Mouse (Mus musculus) neural tube, embryonic 13.5 days (tissue): ENCODE measurements around the gene Arhgef3. TPM values are rescaled to one million over a fixed set of nuclear protein-coding genes. Genes with fewer than 3 reads are reported as not detected.

Experiments
- ATAC-seq: fragments of 200-750 bp; cut with Nextera tagmentation; 2 replicates; pipeline ENCODE4 v1.8.0; 2017; ENCODE audit warnings: low read depth, mild to moderate bottlenecking, moderate TSS enrichment, moderate library complexity
- H3K27ac ChIP-seq: fragments of 300-500 bp; sonication (generic); replicated peaks from 2 replicates; pipeline ENCODE4 v1.5.1; 2015; ENCODE audit warnings: moderate library complexity, mild to moderate bottlenecking, inconsistent platforms
- H3K27me3 ChIP-seq: fragments of 300-500 bp; sonication (generic); 2 replicates; pipeline ENCODE4 v1.6.1; 2015; ENCODE audit warnings: mild to moderate bottlenecking, inconsistent platforms
- H3K36me3 ChIP-seq: fragments of 300-500 bp; sonication (generic); 2 replicates; pipeline ENCODE4 v1.6.1; 2015; ENCODE audit warnings: mild to moderate bottlenecking, inconsistent platforms
- H3K4me1 ChIP-seq: fragments of 300-500 bp; sonication (generic); replicated peaks from 2 replicates; pipeline ENCODE4 v1.6.1; 2015; ENCODE audit warnings: inconsistent platforms
- H3K4me2 ChIP-seq: fragments of 300-500 bp; sonication (generic); 2 replicates; pipeline ENCODE4 v1.6.1; 2015; ENCODE audit warnings: inconsistent platforms, mild to moderate bottlenecking, moderate library complexity
- H3K4me3 ChIP-seq: fragments of 300-500 bp; sonication (generic); 2 replicates; pipeline ENCODE4 v1.5.1; 2015; ENCODE audit warnings: mild to moderate bottlenecking, inconsistent platforms
- H3K9ac ChIP-seq: fragments of 300-500 bp; sonication (generic); 2 replicates; pipeline ENCODE4 v1.6.1; 2015; ENCODE audit warnings: moderate library complexity, mild to moderate bottlenecking, inconsistent platforms
- H3K9me3 ChIP-seq: fragments of 300-500 bp; sonication (generic); 2 replicates; pipeline ENCODE4 v1.6.1; 2016; ENCODE audit warnings: inconsistent platforms
- WGBS: fragments of 180-500 bp; shearing (Covaris S2); methylation state at CpG from one replicate; pipeline ENCODE4 v1.1.7; 2015; 5-methylcytosine and 5-hydroxymethylcytosine counted together
- polyA plus RNA-seq: library from polyadenylated mRNA; unstranded; fragments of >200 nt; fragmentation: Nextera tagmentation; extraction: Ambion mirVana; gene quantifications from 2 replicates; pipeline ENCODE4 v1.2.1, GENCODE M21; 2015

The Arhgef3 gene
- polyA plus RNA-seq, 1 experiment from 2014 or later: 3.3 TPM

DNA sequence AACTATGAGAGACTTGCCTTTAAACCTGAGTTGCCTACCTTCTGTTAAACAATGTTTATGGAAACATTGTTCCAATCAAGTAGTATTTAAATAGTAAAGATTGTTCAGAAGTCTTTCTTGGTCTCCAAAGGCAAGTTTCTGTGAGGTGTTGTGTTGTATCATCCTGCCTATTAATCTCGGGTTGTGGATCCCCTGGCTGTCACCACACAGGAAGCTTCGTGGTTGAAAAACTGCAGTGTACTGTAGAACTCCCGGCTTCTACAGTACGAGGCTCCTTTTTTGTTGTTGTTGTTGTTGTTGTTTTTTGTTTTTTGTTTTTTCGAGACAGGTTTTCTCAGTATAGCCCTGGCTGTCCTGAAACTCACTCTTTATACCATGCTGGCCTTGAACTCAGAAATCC is 29.2 kb upstream of the Arhgef3 start:
- H3K9ac ChIP-seq: no peak overlapping the region
- H3K4me1 ChIP-seq: no peaks in the 10 kb centered on the region
- H3K4me3 ChIP-seq: no peak overlapping the region
- H3K27me3 ChIP-seq: no peaks in the 10 kb centered on the region
- H3K4me2 ChIP-seq: no peak overlapping the region
- no peak overlapping the region for H3K27ac ChIP-seq
- peaks cover 11% of the 10 kb centered on the region; the same call in 1 of the 2 replicates for H3K36me3 ChIP-seq
- ATAC-seq: no peak
- 87% methylated on average over 5 of the region's 5 CpGs for WGBS
- no peaks in the 10 kb centered on the region for H3K9me3 ChIP-seq

DNA sequence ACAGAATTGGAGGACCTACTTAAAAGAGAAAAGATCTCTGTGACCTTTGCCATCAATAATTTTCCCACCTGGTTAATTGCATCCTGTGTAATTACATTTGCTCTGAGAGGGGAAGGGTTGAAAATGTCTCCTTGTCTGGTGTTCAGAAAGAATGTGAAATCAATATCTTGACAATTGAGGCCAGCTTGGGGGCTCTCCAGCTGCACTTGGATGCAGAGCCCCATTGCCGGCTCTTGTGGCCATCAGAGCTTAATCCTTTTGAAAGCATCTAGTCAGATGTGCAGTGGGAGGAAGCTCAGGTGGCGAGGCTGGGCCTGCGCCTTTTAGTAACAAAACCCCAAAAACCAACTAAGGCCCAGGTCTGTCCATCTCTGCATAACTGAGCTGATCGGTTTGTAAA is 28.7 kb upstream of the Arhgef3 start:
- H3K36me3 ChIP-seq: peaks cover 11% of the 10 kb centered on the region; the same call in 1 of the 2 replicates
- WGBS: 76% methylated on average over 4 of the region's 4 CpGs
- H3K27ac ChIP-seq: no peak overlapping the region
- H3K4me3 ChIP-seq: no peak overlapping the region
- no peaks in the 10 kb centered on the region for H3K9me3 ChIP-seq
- no peak overlapping the region for H3K4me2 ChIP-seq
- no peak for ATAC-seq
- no peaks in the 10 kb centered on the region for H3K4me1 ChIP-seq
- H3K9ac ChIP-seq: no peak overlapping the region
- no peaks in the 10 kb centered on the region for H3K27me3 ChIP-seq

DNA sequence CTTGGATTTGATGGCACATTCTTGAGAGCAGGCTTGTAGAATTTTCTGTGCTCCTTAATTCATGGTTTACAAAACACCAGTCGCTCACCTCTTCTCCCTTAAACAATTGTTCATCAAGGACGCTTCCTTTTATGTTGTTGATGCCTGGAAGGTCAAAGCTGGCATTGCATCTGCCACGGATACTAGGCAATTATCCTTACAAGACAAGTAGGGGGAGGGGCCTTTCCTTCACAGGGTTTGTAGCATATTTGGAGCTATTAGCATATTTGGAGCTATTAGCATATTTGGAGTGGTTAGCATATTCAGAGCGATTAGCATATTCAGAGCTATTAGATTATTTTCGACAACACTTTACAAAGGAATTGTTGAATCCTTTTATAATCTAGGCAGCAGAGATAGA is 20.5 kb upstream of the Arhgef3 start:
- Histone ChIP-seq H3K9me3 (no peaks in the 10 kb centered on the region), H3K4me3 (no peak overlapping the region), H3K36me3 (no peaks in the 10 kb centered on the region; the same call in 1 of the 2 replicates), H3K27me3 (no peaks in the 10 kb centered on the region), H3K27ac (no peak overlapping the region), H3K4me2 (no peak overlapping the region), H3K4me1 (0 out of 2 replicates have a peak, but pooled peaks cover 7% of the 10 kb centered on the region), H3K9ac (no peak overlapping the region)
- 62% methylated on average over 5 of the region's 5 CpGs for WGBS
- no peak for ATAC-seq

DNA sequence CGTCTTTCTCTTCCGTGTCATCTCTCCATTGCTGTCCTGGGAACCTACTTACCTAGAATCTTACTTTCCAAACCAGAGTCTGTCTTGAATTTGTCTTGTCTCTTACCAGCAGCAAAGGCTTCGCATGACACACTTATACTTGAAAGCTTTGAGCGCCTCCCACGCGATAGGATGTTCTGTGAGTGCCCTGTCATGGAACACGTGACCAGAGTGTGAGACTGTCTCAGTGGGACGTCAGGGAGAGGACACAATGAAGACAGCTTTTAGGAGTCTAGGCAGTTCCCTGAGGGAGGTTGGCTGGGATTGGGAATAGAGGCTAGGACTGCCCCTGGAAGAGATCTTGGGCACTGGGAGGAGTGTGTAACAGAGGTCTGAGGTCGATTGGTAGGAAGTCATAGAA is 18.6 kb upstream of the Arhgef3 start:
- no peak overlapping the region for H3K27ac ChIP-seq
- no peaks in the 10 kb centered on the region for H3K9me3 ChIP-seq
- H3K36me3 ChIP-seq: no peaks in the 10 kb centered on the region; the same call in 1 of the 2 replicates
- H3K9ac ChIP-seq: 0 out of 2 replicates have a peak overlapping the region, but pooled peaks have one; percentile 12
- 60% methylated on average over 9 of the region's 9 CpGs for WGBS
- H3K4me1 ChIP-seq: 0 out of 2 replicates have a peak, but pooled peaks cover 7% of the 10 kb centered on the region
- no peak overlapping the region for H3K4me2 ChIP-seq
- no peaks in the 10 kb centered on the region for H3K27me3 ChIP-seq
- H3K4me3 ChIP-seq: no peak overlapping the region
- ATAC-seq: no peak

DNA sequence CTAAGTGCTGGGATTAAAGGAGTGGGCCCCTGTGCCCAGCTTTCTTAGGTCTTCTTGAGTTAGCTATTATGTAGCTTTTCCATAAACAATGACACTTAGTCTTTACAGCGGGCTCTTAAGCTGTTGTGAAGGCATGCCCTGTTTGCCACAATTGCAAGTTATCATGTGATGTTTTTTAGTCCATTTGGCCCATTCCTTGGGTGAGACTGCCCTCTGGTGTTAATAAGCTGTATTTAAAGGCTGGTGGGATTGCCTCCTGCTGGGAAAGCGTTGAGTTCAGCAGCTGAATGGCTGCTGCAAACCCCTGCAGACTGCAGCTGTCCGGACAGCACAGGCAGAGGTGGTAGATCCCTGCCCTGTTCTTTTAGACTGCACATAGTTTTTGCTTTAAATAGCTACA is 17.9 kb upstream of the Arhgef3 start:
- Histone ChIP-seq H3K9ac (0 out of 2 replicates have a peak overlapping the region, but pooled peaks have one; percentile 12), H3K4me2 (no peak overlapping the region), H3K4me1 (peaks cover 10% of the 10 kb centered on the region), H3K36me3 (no peaks in the 10 kb centered on the region; the same call in 1 of the 2 replicates), H3K27me3 (no peaks in the 10 kb centered on the region), H3K9me3 (no peaks in the 10 kb centered on the region), H3K4me3 (no peak overlapping the region), H3K27ac (no peak overlapping the region)
- no peak for ATAC-seq
- WGBS: 13% methylated on average over 3 of the region's 3 CpGs

DNA sequence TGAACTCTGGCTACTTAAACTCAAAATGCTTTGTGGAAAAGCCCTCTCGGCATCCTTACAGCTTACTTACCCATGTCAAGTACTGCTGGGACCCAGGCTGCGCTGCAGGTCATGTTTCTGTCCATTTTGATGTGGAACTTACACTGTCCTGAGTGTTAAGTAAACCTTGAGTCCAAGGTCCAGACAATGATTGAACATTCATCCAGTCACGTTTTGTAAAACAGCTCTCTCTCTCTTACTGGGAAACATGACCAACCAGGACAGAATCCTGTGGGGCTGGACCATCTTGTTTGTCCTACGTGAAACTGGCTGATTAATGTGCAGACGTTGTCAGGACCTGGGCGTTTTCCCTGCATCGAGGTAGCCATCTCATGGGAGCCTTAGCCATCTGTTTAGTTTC is 13.0 kb upstream of the Arhgef3 start:
- no peak overlapping the region for H3K27ac ChIP-seq
- no peak overlapping the region for H3K4me2 ChIP-seq
- H3K4me3 ChIP-seq: no peak overlapping the region
- no peaks in the 10 kb centered on the region for H3K27me3 ChIP-seq
- H3K9me3 ChIP-seq: no peaks in the 10 kb centered on the region
- no peak overlapping the region for H3K9ac ChIP-seq
- H3K4me1 ChIP-seq: peaks cover 23% of the 10 kb centered on the region
- 55% methylated on average over 7 of the region's 7 CpGs for WGBS
- no peak for ATAC-seq
- no peaks in the 10 kb centered on the region; the same call in 1 of the 2 replicates for H3K36me3 ChIP-seq

DNA sequence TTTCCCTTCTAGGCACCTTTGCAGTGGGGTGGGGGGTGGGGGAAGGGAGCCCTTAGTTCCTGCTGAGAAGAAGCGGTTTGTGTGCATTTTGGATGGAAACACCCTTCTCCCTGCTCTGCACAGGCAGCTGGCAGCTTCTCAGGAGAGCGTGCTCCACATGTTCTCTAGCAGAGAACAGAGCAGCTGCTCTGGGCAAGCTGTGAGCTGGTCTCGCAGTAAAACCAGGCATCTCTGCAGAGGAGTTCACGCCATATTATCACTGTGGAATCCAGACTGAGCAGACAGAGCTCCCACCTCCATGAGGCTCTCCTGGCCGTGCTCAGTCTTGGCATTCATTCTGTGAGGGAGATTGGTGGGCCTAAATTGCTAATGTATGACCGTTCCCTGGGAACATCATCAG is 12.0 kb upstream of the Arhgef3 start:
- Histone ChIP-seq H3K27ac (peak overlapping the region; percentile 46), H3K4me2 (no peak overlapping the region), H3K4me1 (peaks cover 23% of the 10 kb centered on the region), H3K4me3 (no peak overlapping the region), H3K9ac (no peak overlapping the region), H3K36me3 (no peaks in the 10 kb centered on the region; the same call in 1 of the 2 replicates), H3K27me3 (no peaks in the 10 kb centered on the region), H3K9me3 (no peaks in the 10 kb centered on the region)
- ATAC-seq: no peak
- WGBS: 45% methylated on average over 6 of the region's 6 CpGs

DNA sequence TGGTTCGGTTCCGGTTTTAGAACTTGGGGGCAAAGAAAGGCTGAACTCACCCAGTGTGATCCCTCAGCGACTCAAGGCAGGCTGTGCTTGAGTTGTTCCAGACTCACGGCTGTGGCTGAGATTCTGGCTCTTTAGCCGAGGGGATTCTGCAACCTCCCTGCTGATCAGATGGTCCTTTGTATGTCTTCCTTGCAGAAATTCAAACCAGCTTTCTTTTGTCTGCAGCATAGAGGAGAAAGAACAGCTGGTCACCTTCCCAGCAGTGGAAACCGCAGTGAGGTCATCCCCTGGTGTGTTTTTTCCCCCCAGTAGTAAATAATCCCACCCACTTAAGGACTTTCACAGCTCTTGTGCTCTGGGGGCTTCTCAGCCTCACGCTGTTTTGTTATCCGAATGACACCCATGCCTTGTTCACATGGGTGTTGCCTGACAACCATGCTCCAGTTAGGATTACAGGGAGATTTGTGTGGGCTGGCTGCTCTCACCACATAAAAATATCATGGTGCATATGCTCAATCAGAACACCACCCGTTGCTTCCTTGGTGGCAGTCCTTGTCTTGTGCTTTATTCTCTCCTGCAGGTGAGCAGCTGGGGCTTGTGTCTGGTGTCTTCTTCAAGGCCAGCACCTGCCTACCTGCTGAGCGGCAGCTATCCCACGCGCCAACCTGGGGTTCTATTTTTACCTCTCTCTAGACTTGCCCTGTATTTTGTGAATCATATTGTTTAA is 8.8 kb upstream of the Arhgef3 start:
- H3K4me1 ChIP-seq: peaks cover 23% of the 10 kb centered on the region
- 0 out of 2 replicates have a peak overlapping the region, but pooled peaks have one; percentile 18 for H3K27ac ChIP-seq
- H3K9ac ChIP-seq: no peak overlapping the region
- no peak for ATAC-seq
- no peak overlapping the region for H3K4me2 ChIP-seq
- no peaks in the 10 kb centered on the region for H3K9me3 ChIP-seq
- no peaks in the 10 kb centered on the region for H3K36me3 ChIP-seq
- whole genome bisulfite sequencing: 51% methylated on average over 12 of the region's 12 CpGs
- H3K27me3 ChIP-seq: no peaks in the 10 kb centered on the region
- no peak overlapping the region for H3K4me3 ChIP-seq

DNA sequence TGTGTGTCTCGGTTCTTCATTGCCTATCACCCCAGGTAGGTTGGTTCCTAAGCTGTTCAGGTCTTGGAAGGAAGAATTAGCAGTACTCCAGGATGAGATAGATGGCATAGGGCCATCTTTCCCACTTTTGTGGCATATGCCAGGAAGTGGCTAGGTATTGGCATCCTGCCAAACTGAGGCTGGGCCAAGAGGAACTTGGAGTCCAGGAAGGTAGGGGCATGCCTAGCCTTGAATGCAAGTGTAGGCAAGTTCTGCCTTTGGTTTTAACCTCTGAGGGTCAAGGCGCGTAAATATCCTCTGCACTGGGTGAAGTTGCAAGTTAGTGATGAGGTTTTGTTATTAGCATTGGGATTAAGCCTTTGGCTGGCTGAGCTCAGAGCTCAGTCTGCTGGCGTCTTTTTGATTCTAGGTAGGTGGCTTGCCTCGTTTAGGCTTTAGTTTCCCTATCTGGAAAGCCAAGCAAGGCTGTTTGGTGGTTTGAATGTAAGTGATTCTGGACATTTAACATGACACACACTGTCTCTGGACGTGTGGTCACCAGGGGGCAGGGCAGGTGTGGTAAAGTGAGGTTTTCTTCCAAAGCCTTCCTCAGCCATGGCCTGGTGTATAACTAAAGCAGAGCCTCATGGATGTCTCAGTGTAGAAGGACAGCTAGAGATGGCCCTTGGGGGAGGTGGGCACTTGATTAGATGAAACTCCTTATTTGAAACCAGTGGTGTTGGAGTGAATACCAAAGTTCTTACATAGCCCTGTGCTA is 5.8 kb upstream of the Arhgef3 start:
- Histone ChIP-seq H3K4me1 (peaks cover 7% of the 10 kb centered on the region), H3K36me3 (no peaks in the 10 kb centered on the region), H3K4me2 (no peak overlapping the region), H3K27me3 (peaks cover 12% of the 10 kb centered on the region), H3K9me3 (no peaks in the 10 kb centered on the region), H3K9ac (no peak overlapping the region), H3K27ac (no peak overlapping the region), H3K4me3 (no peak overlapping the region)
- WGBS: 78% methylated on average over 6 of the region's 6 CpGs
- ATAC-seq: no peak

DNA sequence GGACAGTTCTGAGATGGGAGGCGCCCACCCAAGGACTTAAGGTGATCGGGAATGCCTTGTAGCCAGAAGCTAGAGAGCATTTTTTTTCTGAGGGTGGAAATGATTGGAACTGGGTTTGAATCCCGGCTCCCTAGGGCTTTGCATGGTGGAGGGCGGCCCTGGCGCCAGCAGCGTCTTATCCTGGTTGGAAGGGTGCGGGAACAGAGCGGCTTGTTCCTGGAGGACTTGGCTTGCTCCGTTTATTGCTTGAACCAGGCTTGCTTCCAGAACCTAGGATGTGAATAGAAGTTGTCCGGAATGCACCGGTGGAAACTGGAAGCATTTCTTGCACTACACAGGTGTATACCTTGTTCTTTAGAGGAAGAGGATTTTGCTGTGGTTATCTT is 569 bp downstream of the Arhgef3 start:
- Histone ChIP-seq H3K27ac (no peak overlapping the region), H3K4me2 (peak overlapping the region; percentile 99), H3K27me3 (peaks cover 48% of the 10 kb centered on the region), H3K4me1 (peaks cover 13% of the 10 kb centered on the region), H3K9me3 (no peaks in the 10 kb centered on the region), H3K9ac (peak overlapping the region; percentile 63; the same call in 1 of the 2 replicates), H3K36me3 (no peaks in the 10 kb centered on the region), H3K4me3 (peak overlapping the region; percentile 54)
- 14% methylated on average over 11 of the region's 11 CpGs for WGBS
- no peak; the same call in 1 of the 2 replicates for ATAC-seq

DNA sequence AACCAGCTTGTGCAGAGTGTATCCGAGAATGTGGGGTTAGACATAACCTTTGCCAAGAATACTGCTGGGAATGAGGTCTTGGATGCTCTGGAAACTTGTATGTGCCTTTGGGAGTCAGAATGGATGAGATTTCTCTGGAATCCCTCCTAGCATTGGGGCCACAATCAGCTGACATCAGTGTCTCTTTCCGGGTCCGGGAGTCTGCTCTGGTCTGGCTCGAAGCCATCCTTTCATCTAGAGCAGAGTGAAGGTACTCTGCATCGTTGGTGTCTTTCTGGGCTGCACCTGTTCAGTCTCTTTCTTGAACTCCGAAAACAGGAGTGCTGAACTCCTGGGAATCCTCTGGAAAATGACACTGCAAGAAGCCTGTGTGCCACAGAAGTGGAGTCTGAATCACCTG is 1.3 kb downstream of the Arhgef3 start:
- no peak overlapping the region for H3K27ac ChIP-seq
- H3K9ac ChIP-seq: no peak overlapping the region
- H3K4me1 ChIP-seq: peaks cover 13% of the 10 kb centered on the region
- no peaks in the 10 kb centered on the region for H3K36me3 ChIP-seq
- H3K4me2 ChIP-seq: no peak overlapping the region
- H3K27me3 ChIP-seq: peaks cover 48% of the 10 kb centered on the region
- ATAC-seq: no peak
- WGBS: 72% methylated on average over 6 of the region's 6 CpGs
- H3K9me3 ChIP-seq: no peaks in the 10 kb centered on the region
- no peak overlapping the region for H3K4me3 ChIP-seq

DNA sequence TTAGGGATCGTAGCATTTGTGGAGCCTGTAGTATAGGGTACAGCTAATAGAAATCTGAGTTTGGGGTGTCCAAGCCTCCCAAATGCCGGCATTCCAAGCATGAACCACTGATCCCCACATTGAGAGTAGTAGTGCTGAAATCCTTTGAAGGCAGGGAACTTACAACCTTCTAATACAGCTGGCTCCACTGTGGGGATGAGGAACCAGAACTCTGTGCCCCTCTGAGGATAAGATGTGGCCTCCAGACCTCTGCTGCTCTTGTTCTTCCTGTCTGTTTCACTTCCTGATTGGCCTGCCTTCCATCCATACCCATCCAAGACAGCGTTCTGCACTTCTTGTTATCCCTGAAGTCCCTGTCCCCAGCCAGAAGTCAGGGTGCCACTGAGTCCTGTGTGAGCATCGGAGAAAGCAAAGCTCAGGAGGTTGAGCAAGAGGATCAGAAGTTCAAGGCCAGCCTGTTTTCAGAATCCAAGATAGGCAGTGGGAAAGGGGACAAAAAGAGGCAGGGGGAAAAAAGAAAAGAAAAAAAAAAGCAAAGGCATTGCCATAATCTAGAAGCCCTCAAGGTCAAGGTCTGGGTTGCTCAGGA is 2.0 kb downstream of the Arhgef3 start:
- Histone ChIP-seq H3K4me2 (no peak overlapping the region), H3K9me3 (no peaks in the 10 kb centered on the region), H3K27ac (no peak overlapping the region), H3K9ac (no peak overlapping the region), H3K4me1 (peaks cover 13% of the 10 kb centered on the region), H3K36me3 (no peaks in the 10 kb centered on the region), H3K27me3 (peaks cover 48% of the 10 kb centered on the region), H3K4me3 (no peak overlapping the region)
- ATAC-seq: no peak
- 89% methylated on average over 4 of the region's 4 CpGs for WGBS
